Comparison of ENCODE assay signal across 12 mouse cellular contexts in the genomic region with DNA sequence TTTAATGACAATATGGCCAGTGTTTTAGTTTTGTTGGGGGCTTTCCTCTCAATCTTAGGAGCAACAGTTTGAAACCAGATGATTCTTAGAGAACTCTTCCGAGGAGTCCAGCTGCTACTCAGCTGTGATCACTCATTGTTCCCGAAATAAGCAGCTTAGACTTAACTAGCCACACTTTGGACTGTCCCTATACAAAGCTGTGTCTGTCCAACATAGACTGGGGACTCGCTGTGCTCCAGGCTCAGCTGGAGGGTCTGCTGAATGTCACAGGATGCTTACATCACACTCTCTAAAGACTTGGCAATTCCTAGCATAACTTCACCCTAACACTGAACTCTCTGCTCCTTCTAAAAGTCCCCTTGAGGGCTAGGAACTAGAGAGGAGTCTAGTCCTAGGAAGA. TPM values are rescaled to one million over a fixed set of nuclear protein-coding genes. Genes with fewer than 3 reads are reported as not detected.
DNase-seq lines count a peak whose midpoint lies in the region; ATAC-seq and TF ChIP-seq lines count a peak whose summit lies in the region.
"Had no signal": no experiment of that assay in that cellular context is flagged by ENCODE, and none has a peak within 500 bp of the region (broad histone marks: within the 10 kb centered on the region; RNA-seq: fewer than 3 reads in every experiment).

No protein-coding gene starts in this region.

- intact Hi-C loops in left cerebral cortex, postnatal 36 days (cut with DNase I), result no loop called here

- no peaks in the 10 kb centered on the region for H3K9me3 ChIP-seq in hindbrain, embryonic 11.5 days (ENCODE audit: control insufficient read depth, low read length)
- no peaks in the 10 kb centered on the region for H3K9me3 ChIP-seq in hindbrain, embryonic 16.5 days (ENCODE audit: control insufficient read depth, low read length)
- no peaks in the 10 kb centered on the region for H3K9me3 ChIP-seq in forebrain, postnatal 0 days (ENCODE audit: low read length)
- H3K9me3 ChIP-seq: liver, embryonic 15.5 days had no signal

- no peaks in the 10 kb centered on the region for H3K27me3 ChIP-seq in hindbrain, embryonic 11.5 days (ENCODE audit: control insufficient read depth, insufficient read depth, low read length)
- no peaks in the 10 kb centered on the region for H3K27me3 ChIP-seq in hindbrain, embryonic 16.5 days (replicated peaks; ENCODE audit: control insufficient read depth, insufficient read depth, low read length)
- H3K27me3 ChIP-seq in forebrain, postnatal 0 days (ENCODE audit: insufficient read depth, low read length), result no peaks in the 10 kb centered on the region
- H3K27me3 ChIP-seq: liver, embryonic 15.5 days had no signal

- H3K9ac ChIP-seq in hindbrain, embryonic 11.5 days (ENCODE audit: low read depth, low read length), result no peak overlapping the region
- H3K9ac ChIP-seq in hindbrain, embryonic 16.5 days (ENCODE audit: low read depth, low read length), result no peak overlapping the region
- H3K9ac ChIP-seq in forebrain, postnatal 0 days, result no peak overlapping the region
- H3K9ac ChIP-seq: liver, embryonic 15.5 days had no signal

- ATAC-seq in hindbrain, embryonic 11.5 days (ENCODE audit: low FRiP score), result no peak
- ATAC-seq in hindbrain, embryonic 16.5 days, result no peak
- ATAC-seq in forebrain, postnatal 0 days, result peak; percentile 61
- ATAC-seq: CD4-positive, CD25-positive, alpha-beta regulatory T cell, adult 4 months had no signal

- H3K36me3 ChIP-seq in hindbrain, embryonic 11.5 days (ENCODE audit: control insufficient read depth, insufficient read depth, low read length), result no peaks in the 10 kb centered on the region
- H3K36me3 ChIP-seq in hindbrain, embryonic 16.5 days (ENCODE audit: control insufficient read depth, insufficient read depth, low read length), result no peaks in the 10 kb centered on the region
- H3K36me3 ChIP-seq in forebrain, postnatal 0 days (ENCODE audit: insufficient read depth), result no peaks in the 10 kb centered on the region
- H3K36me3 ChIP-seq: liver, embryonic 15.5 days had no signal

- DNase-seq in hindbrain, embryonic 11.5 days (ENCODE audit: low spot score), result peak; percentile 7
- DNase-seq in ZHBTc4 (ENCODE audit: low read depth, low spot score), result peak; percentile 5
- no peak for DNase-seq in forebrain, postnatal 0 days
- DNase-seq in lung, postnatal 25 days (ENCODE audit: low spot score), result peak; percentile 32
- DNase-seq in left cerebral cortex, postnatal 36 days (ENCODE audit: low spot score in 2 of 2), result no peak
- no peak for DNase-seq in frontal cortex, adult 2 months (ENCODE audit: extremely low spot score in 1 of 2, low spot score in 1 of 2)
- DNase-seq in cerebellum, postnatal 14 days, result no peak
- DNase-seq: cerebellum, postnatal 36 days; gastrocnemius, postnatal 14 days had no signal

- H3K4me3 ChIP-seq in hindbrain, embryonic 11.5 days (ENCODE audit: low read depth, low read length), result no peak overlapping the region
- H3K4me3 ChIP-seq in hindbrain, embryonic 16.5 days (ENCODE audit: low read length), result no peak overlapping the region
- no peak overlapping the region for H3K4me3 ChIP-seq in forebrain, postnatal 0 days (ENCODE audit: low read depth, low read length)
- H3K4me3 ChIP-seq: liver, embryonic 15.5 days had no signal

- no peak overlapping the region for H3K4me2 ChIP-seq in hindbrain, embryonic 11.5 days (replicated peaks; ENCODE audit: low read depth, low read length)
- H3K4me2 ChIP-seq in hindbrain, embryonic 16.5 days (ENCODE audit: low read length), result no peak overlapping the region
- no peak overlapping the region for H3K4me2 ChIP-seq in forebrain, postnatal 0 days (ENCODE audit: low read depth)
- H3K4me2 ChIP-seq: liver, embryonic 15.5 days had no signal

- no peaks in the 10 kb centered on the region for H3K4me1 ChIP-seq in hindbrain, embryonic 11.5 days (replicated peaks; ENCODE audit: control insufficient read depth, insufficient read depth, low read length)
- no peaks in the 10 kb centered on the region for H3K4me1 ChIP-seq in hindbrain, embryonic 16.5 days (ENCODE audit: control insufficient read depth, insufficient read depth, low read depth, low read length)
- H3K4me1 ChIP-seq in forebrain, postnatal 0 days (ENCODE audit: insufficient read depth), result peaks cover 4% of the 10 kb centered on the region; the same call in 1 of the 2 replicates
- H3K4me1 ChIP-seq: liver, embryonic 15.5 days had no signal

- 41% methylated on average over 3 of the region's 3 CpGs for WGBS in hindbrain, embryonic 11.5 days
- 42% methylated on average over 3 of the region's 3 CpGs for WGBS in hindbrain, embryonic 16.5 days
- 9% methylated on average over 3 of the region's 3 CpGs for WGBS in forebrain, postnatal 0 days

- TF ChIP-seq CTCF in forebrain, postnatal 0 days (IDR thresholded peaks at IDR 0.05; ENCODE audit: low read depth), result no peak

- H3K27ac ChIP-seq in hindbrain, embryonic 11.5 days (ENCODE audit: low read depth, low read length), result no peak overlapping the region
- H3K27ac ChIP-seq in hindbrain, embryonic 16.5 days (ENCODE audit: low read depth, low read length), result no peak overlapping the region
- no peak overlapping the region for H3K27ac ChIP-seq in forebrain, postnatal 0 days (ENCODE audit: low read depth, low read length)
- H3K27ac ChIP-seq: liver, embryonic 15.5 days had no signal

RNA-seq across cellular contexts. Expression of a gene that starts 40.4 kb away (rescaled TPM):
- polyA plus RNA-seq in hindbrain, embryonic 11.5 days (2014; fragmentation: Nextera tagmentation; extraction: Ambion mirVana), result 28.0 and 28.1 TPM in 2 replicates
- polyA plus RNA-seq in hindbrain, embryonic 16.5 days (2015; fragmentation: Nextera tagmentation; extraction: Ambion mirVana), result 9.8 and 10.1 TPM in 2 replicates
- total RNA-seq in forebrain, postnatal 0 days (2014; rRNA removed), result 10.4 and 14.5 TPM in 2 replicates
- 4.7 and 5.0 TPM in 2 replicates for polyA plus RNA-seq in forebrain, postnatal 0 days (2015; fragmentation: Nextera tagmentation; extraction: Ambion mirVana)
- 1 to 10 TPM; 3.7 to 3.9 TPM for total RNA-seq in left cerebral cortex, postnatal 36 days (2021)
- 3.7 and 5.2 TPM in 2 replicates for polyA plus RNA-seq in frontal cortex, adult 2 months (2012; rRNA removed)
- polyA plus RNA-seq: CD4-positive, CD25-positive, alpha-beta regulatory T cell, adult 4 months had no signal

Comparison
In these comparisons a context has a peak if more than half of its experiments do, and no peak if none do; other contexts are left out.
1. DNase-seq: peak in hindbrain, embryonic 11.5 days (single experiment), ZHBTc4 (single experiment) and lung, postnatal 25 days (single experiment); none in forebrain, postnatal 0 days (single experiment), left cerebral cortex, postnatal 36 days (0 of 2), frontal cortex, adult 2 months (0 of 2) and cerebellum, postnatal 14 days (0 of 2).